Mouse (Mus musculus) embryonic stem cell, embryonic (primary cell): ENCODE measurements around the gene 1700022I11Rik.

ENCODE experiments used
- CTCF ChIA-PET, 4 experiments: fragments of 300-600 bp in 2 of 4; fragments of 350-600 bp in 2 of 4; sonication (Branson Sonifier 250); formaldehyde crosslinking; loops; one replicate each; lab custom pipeline; 2022; ENCODE audit warnings: inconsistent platforms in 2 of 4; lab: Charles Lee
- POLR2A ChIA-PET, 4 experiments: fragments of 300-600 bp in 2 of 4; fragments of 350-600 bp in 2 of 4; sonication (Branson Sonifier 250); formaldehyde crosslinking; loops; one replicate each; lab custom pipeline; 2022; ENCODE audit warnings: antibody characterized with exemption in 4 of 4, inconsistent platforms in 1 of 4; lab: Charles Lee

The 1700022I11Rik gene

DNA sequence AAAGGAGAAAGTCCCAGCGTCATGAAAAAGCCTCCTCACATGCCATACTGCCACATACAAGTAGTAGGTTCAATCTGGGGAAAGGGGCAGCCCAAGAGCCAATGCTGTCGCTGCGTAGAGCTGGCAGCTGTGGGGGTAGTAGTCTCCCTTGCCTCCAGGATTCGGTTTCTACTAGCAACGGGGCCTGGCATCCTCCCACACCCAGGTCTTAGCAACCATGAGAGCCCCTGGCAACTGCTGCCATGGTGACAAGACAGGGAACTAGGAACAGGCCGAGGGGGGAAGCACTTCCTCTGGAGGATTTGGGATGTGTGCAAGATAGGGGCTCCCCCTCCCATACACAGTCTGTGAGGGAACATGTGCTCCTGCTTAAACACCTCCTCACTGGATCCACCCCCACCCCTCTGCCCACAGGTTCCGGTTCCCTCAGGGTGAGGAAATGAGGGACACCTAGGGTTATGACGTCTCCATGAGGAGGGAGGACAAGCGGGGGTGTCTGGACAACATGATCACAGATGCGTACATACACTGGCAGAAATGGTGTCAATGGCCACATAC is 22.6 kb upstream of the 1700022I11Rik start:
- POLR2A ChIA-PET: interaction anchor here in 2 of 4 experiments (1.1 to 2.4 kb wide), 3 partner anchors 8 to 26 kb away, joined by 3 to 9 read pairs (median 3); no protein-coding TSS in a partner anchor
- CTCF ChIA-PET: interaction anchor here in 3 of 4 experiments (0.9 to 2.5 kb wide), 11 partner anchors 8 to 142 kb away, joined by 3 to 25 read pairs (median 6); partner anchors contain the start of gene Phf24 (in 1 of the 3)

- CTCF ChIA-PET: interaction anchor here in 3 of 4 experiments (0.7 to 4.2 kb wide), 10 partner anchors 10 to 1234 kb away, joined by 3 to 17 read pairs (median 4); no protein-coding TSS in a partner anchor
- POLR2A ChIA-PET: interaction anchor here in 2 of 4 experiments (0.6 to 3.5 kb wide), 7 partner anchors 8 to 836 kb away, joined by 3 to 22 read pairs (median 5); partner anchors contain the start of gene Vcp (in 1 of the 2)
Observed at GRCm38 (mm10) chr4:42948527-42948926, 20.9 kb upstream of the 1700022I11Rik start.

DNA sequence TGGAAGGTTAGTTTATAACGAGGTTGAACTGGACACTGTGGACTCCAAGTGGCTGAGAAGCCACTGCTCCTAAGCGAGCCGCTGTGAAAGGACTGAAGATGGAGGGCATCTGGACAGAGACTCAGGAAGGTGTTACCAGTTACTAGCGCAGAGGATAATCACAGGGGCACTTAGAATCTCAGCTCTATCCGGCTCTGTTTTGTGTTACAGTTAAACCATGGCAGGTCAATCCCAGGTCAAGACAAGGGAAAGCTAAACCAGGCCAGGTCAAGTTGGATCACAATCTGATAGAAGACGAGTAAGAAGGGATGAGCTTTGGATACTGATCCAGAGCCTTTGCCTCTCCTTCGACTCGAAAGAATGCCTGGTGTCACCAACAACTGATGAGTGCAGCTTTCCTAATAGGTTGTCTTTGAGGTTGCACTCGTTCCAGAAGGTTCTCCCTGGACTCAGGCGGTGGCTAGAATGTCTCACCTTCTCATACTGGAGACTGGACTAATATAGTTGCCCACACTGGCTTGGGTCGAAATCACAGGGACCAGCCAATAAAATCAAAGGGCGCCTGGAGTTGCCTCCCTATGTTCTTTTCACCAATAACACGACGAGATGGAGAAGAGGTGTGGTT is 20.2 kb upstream of the 1700022I11Rik start:
- POLR2A ChIA-PET: interaction anchor here in 3 of 4 experiments (0.6 to 3.5 kb wide), 22 partner anchors 9 to 835 kb away, joined by 3 to 22 read pairs (median 4); partner anchors contain the start of genes Vcp (in 2 of the 3), Fancg (in 1 of the 3) and Phf24 (in 1 of the 3)
- CTCF ChIA-PET: interaction anchor here in 3 of 4 experiments (0.7 to 4.2 kb wide), 11 partner anchors 10 to 1234 kb away, joined by 3 to 17 read pairs (median 4); no protein-coding TSS in a partner anchor

DNA sequence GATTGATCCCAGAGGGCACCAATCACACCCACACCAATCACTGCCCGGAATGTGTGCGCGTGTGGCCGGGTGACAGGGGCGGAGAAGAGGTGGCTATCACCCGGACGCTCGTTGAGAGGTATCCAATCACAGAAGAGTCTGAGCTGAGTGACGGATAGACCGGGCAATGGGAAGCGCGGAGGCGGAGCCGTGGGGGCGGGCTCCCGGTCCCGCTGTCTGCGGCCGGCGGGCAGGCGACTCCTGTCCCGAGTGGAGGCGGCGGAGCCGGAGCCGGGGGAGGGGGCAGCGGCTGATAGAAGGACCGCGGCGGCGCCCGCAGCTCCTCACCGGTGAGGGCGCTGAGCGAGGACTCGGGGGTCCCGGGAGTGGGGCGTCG is 19.7 kb upstream of the 1700022I11Rik start, which contains the start of gene Dnajb5:
Gene Dnajb5, plus strand, starts transcription at position 139 of the 376 bp plus-strand sequence.
- POLR2A ChIA-PET: interaction anchor here in 3 of 4 experiments (0.6 to 3.5 kb wide), 29 partner anchors 8 to 1194 kb away, joined by 3 to 22 read pairs (median 4); partner anchors contain the start of genes Vcp (in 3 of the 3), Fancg (in 1 of the 3), Phf24 (in 1 of the 3) and Sigmar1 (in 1 of the 3)
- CTCF ChIA-PET: interaction anchor here in 3 of 4 experiments (0.7 to 4.2 kb wide), 14 partner anchors 11 to 1235 kb away, joined by 3 to 17 read pairs (median 3); partner anchors contain the start of gene Phf24 (in 1 of the 3)

GRCm38 (mm10) chr4:42950065-42950558 is 19.3 kb upstream of the 1700022I11Rik start:
- CTCF ChIA-PET: interaction anchor here (0.7 to 4.2 kb wide), 16 partner anchors 11 to 212 kb away, joined by 3 to 17 read pairs (median 4); partner anchors contain the start of gene Phf24 (in 1 of the 4)
- POLR2A ChIA-PET: interaction anchor here (0.6 to 3.5 kb wide), 32 partner anchors 8 to 1194 kb away, joined by 3 to 22 read pairs (median 4); partner anchors contain the start of genes Vcp (in 3 of the 4), Fancg (in 1 of the 4), Phf24 (in 1 of the 4) and Sigmar1 (in 1 of the 4)

DNA sequence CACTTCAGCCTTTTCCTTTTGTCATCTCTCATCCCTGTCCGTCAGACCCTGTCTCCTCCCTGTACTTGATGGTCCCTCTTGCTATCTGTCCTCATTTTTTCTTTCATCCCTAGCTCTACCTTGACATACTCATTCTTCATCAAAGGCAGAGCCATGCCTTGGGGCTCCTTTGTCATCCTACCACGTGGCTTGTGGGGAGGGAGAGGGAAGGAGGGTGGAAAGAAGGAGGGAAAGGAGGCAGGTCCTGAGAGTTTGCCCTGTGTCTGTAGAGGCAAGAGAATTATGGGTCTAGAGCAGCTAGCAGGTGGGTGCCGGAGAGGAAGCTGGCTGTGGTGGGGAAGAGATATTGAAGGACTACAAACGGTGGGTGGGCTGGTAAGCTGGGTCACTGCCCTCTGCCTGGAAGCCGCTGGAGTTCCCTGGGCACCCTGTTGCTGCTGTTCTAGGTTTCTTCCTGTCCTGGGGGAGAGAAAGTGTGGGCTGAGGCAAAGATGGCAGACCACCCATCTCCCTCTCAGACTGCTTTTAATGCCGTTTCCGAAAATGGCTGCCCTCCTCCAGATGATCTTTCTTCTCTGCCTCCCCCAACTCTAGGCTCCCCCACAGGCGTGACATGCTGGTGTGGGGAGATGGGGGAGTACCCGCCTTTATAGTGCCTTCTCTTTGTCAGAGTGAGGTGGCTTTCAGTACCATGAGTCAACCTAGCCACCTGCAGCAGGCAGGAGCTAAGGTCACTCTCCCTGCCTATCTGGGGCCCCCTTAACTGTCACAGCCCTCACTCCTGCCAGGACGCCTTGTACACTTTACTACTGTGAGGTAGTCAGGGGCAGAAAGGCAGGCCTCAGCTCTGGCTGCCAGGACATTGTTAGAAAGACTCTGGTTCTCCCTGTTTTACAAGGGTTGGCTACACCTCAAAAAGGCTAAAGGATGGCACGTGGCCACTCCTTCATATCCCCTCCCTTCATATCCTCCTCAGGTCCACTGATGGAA is 17.9 kb upstream of the 1700022I11Rik start:
- POLR2A ChIA-PET: interaction anchor here in 2 of 4 experiments (1.0 to 3.5 kb wide), 6 partner anchors 8 to 51 kb away, joined by 3 to 22 read pairs (median 4); partner anchors contain the start of gene Vcp (in 1 of the 2)

DNA sequence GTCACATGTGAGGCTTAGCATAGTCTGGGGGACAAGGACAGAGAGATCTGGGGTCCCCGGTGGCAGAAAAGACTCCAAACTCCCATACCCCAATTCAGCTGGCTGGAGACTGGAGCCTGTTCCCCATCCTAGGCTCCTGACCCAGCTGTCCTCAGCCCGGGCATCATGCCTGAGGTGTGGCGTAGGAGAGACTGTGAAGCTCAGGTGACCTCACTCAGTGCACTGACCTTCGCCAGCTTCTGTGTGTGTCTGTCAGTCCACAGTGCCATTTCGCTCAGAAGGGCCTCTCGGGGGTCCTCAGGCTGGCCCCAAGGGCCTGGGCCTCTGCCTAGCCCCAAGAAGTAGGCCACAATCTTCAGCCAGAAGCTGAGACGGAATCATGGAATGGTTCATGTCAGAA is 16.8 kb upstream of the 1700022I11Rik start:
- ChIA-PET CTCF (no interaction called here), POLR2A (interaction anchor here in 1 of 4 experiments (0.6 kb wide), 1 partner anchor 12 kb away, joined by 5 read pairs; no protein-coding TSS in a partner anchor)

More for the DNA sequence above, 17.9 kb upstream of the 1700022I11Rik start:
- CTCF ChIA-PET: interaction anchor here (0.6 to 4.2 kb wide), 7 partner anchors 10 to 53 kb away, joined by 3 to 17 read pairs (median 4); no protein-coding TSS in a partner anchor

- ChIA-PET POLR2A (interaction anchor here in 2 of 4 experiments (0.6 to 2.2 kb wide), 4 partner anchors 8 to 1830 kb away, joined by 3 to 9 read pairs (median 4); partner anchors contain the start of gene Vcp (in 1 of the 2)), CTCF (interaction anchor here (0.5 to 2.8 kb wide), 34 partner anchors 8 to 1260 kb away, joined by 3 to 28 read pairs (median 4); partner anchors contain the start of gene Phf24 (in 2 of the 4))
Observed at GRCm38 (mm10) chr4:42953435-42954094, 15.8 kb upstream of the 1700022I11Rik start.

- ChIA-PET POLR2A (interaction anchor here in 3 of 4 experiments (0.6 to 2.2 kb wide), 6 partner anchors 9 to 1831 kb away, joined by 3 to 9 read pairs (median 4); partner anchors contain the start of gene Vcp (in 1 of the 3)), CTCF (interaction anchor here (0.5 to 2.8 kb wide), 38 partner anchors 8 to 1261 kb away, joined by 3 to 28 read pairs (median 4); partner anchors contain the start of gene Phf24 (in 2 of the 4))
Observed at GRCm38 (mm10) chr4:42954297-42954696, 15.1 kb upstream of the 1700022I11Rik start.

DNA sequence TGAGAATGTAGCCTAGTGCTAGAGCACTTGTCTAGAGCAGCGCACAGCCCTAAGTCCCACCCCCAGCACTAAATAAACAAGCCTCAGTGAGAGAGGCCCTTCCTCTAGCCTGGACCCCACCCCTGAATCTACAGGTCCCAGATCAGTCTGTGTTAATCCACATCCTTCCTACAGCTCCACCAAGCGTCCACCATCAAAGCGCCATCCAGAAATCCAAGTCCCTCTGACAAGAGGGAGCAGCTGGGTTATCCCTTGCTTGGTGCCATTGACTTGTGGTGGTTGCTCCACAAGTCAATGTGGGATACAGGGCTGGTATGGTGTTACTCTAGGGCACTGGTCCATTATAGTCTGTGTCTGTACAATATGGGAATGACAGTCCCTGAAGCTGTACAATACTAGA is 14.2 kb upstream of the 1700022I11Rik start:
- ChIA-PET POLR2A (interaction anchor here in 2 of 4 experiments (0.6 to 2.2 kb wide), 2 partner anchors 10 to 149 kb away, joined by 3 to 9 read pairs; no protein-coding TSS in a partner anchor), CTCF (interaction anchor here (0.6 to 2.8 kb wide), 13 partner anchors 10 to 624 kb away, joined by 3 to 28 read pairs (median 7); partner anchors contain the start of gene Phf24 (in 2 of the 4))

DNA sequence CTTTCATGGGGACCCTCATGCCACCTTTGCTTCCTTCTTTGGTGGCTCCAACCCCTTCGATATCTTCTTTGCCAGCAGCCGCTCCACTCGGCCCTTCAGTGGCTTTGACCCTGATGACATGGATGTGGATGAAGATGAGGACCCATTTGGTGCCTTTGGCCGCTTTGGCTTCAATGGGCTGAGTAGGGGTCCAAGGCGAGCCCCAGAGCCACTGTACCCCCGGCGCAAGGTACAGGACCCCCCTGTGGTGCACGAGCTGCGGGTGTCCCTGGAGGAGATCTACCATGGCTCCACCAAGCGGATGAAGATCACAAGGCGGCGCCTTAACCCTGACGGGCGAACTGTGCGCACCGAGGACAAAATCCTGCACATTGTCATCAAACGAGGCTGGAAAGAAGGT is 12.8 kb upstream of the 1700022I11Rik start:
- CTCF ChIA-PET: no interaction called here

DNA sequence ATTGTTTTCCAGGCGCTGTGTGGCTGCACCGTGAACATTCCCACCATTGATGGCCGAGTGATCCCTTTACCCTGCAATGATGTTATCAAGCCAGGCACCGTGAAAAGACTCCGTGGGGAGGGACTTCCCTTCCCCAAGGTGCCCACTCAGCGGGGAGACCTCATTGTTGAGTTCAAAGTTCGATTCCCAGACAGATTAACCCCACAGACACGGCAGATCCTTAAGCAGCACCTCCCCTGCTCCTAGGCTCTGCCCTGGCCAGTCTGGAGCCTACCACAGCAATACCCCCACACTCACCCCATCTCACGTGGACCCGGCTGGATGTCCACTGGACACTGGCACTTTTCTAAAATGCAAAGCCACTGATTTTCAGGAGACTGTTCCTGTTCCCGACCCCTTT is 12.1 kb upstream of the 1700022I11Rik start:
- ChIA-PET POLR2A (interaction anchor here in 3 of 4 experiments (1.1 to 1.3 kb wide), 3 partner anchors 8 to 27 kb away, joined by 3 to 4 read pairs (median 3); partner anchors contain the start of gene Dnajb5 (in 1 of the 3)), CTCF (interaction anchor here in 1 of 4 experiments (0.9 kb wide), 1 partner anchor 11 kb away, joined by 3 read pairs; no protein-coding TSS in a partner anchor)

More for the DNA sequence above, 12.8 kb upstream of the 1700022I11Rik start:
- POLR2A ChIA-PET: no interaction called here

GRCm38 (mm10) chr4:42957979-42958378 is 11.4 kb upstream of the 1700022I11Rik start:
- CTCF ChIA-PET: interaction anchor here in 2 of 4 experiments (0.5 to 0.9 kb wide), 2 partner anchors 12 kb away, joined by 3 read pairs; no protein-coding TSS in a partner anchor
- POLR2A ChIA-PET: interaction anchor here (0.6 to 3.0 kb wide), 5 partner anchors 8 to 26 kb away, joined by 3 to 14 read pairs (median 4); partner anchors contain the start of gene Dnajb5 (in 2 of the 4)

DNA sequence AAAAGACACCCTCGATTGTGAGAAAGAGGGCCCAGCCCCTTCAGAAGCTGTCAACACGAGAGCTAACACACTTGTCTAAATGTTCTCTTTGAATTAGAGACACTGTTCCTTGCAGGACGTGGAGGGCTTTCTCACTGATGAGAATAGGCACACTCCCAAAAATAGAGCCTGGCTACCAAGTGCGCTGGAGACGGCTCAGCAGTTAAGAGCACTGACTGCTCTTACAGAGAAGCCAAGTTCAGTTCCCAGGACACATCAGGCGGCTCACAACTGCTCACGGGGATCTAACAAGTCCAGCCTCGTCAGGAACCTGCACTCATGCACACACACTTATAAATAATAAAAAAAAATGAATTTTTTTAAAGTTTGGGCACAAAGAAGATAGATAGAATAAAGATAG is 10.5 kb upstream of the 1700022I11Rik start:
- CTCF ChIA-PET: no interaction called here
- POLR2A ChIA-PET: interaction anchor here in 3 of 4 experiments (0.6 to 3.0 kb wide), 5 partner anchors 9 to 69 kb away, joined by 3 to 14 read pairs (median 3); partner anchors contain the start of gene Dnajb5 (in 2 of the 3)

- ChIA-PET CTCF (no interaction called here), POLR2A (interaction anchor here in 1 of 4 experiments (3.0 kb wide), 1 partner anchor 10 kb away, joined by 14 read pairs; the partner anchor contains the start of gene Dnajb5)
Observed at GRCm38 (mm10) chr4:42959382-42959781, 10.0 kb upstream of the 1700022I11Rik start.
